Mouse (Mus musculus): ENCODE measurements around the gene Tspan14. TPM values are rescaled to one million over a fixed set of nuclear protein-coding genes. Genes with fewer than 3 reads are reported as not detected.

Tspan14 gene
- polyA plus RNA-seq, 1 experiment from 2014 or later, result 89.3 TPM

- Histone ChIP-seq H3K9me3 (no peaks in the 10 kb centered on the region), H3K36me3 (replicated peaks) (peaks cover 60% of the 10 kb centered on the region), H3K4me3 (no peak overlapping the region), H3K27me3 (ENCODE audit: poor library complexity, severe bottlenecking) (no peaks in the 10 kb centered on the region), H3K4me1 (peaks cover 26% of the 10 kb centered on the region), H3K27ac (no peak overlapping the region)
- no peak for DNase-seq (ENCODE audit: extremely low spot score, low spot score)
- 97% methylated on average over 1 of the region's 1 CpGs for WGBS
Observed at GRCm38 (mm10) chr14:40921241-40921640, 45.4 kb downstream of the Tspan14 start.

- peaks cover 63% of the 10 kb centered on the region for H3K36me3 ChIP-seq (replicated peaks)
- H3K27me3 ChIP-seq (ENCODE audit: poor library complexity, severe bottlenecking), result no peaks in the 10 kb centered on the region
- H3K27ac ChIP-seq, result no peak overlapping the region
- WGBS, result 85% methylated on average over 7 of the region's 7 CpGs
- DNase-seq (ENCODE audit: extremely low spot score, low spot score), result no peak
- H3K4me1 ChIP-seq, result peaks cover 26% of the 10 kb centered on the region
- H3K4me3 ChIP-seq, result no peak overlapping the region
- no peaks in the 10 kb centered on the region for H3K9me3 ChIP-seq
Observed at GRCm38 (mm10) chr14:40919521-40919920, 47.1 kb downstream of the Tspan14 start.

- H3K4me3 ChIP-seq, result no peak overlapping the region
- no peaks in the 10 kb centered on the region for H3K27me3 ChIP-seq (ENCODE audit: poor library complexity, severe bottlenecking)
- H3K36me3 ChIP-seq (replicated peaks), result peaks cover 68% of the 10 kb centered on the region
- no peak for DNase-seq (ENCODE audit: extremely low spot score, low spot score)
- H3K9me3 ChIP-seq, result no peaks in the 10 kb centered on the region
- peaks cover 21% of the 10 kb centered on the region for H3K4me1 ChIP-seq
- H3K27ac ChIP-seq, result 0 out of 2 replicates have a peak overlapping the region, but pooled peaks have one; percentile 26
- WGBS, result 91% methylated on average over 5 of the region's 7 CpGs
Observed at GRCm38 (mm10) chr14:40918477-40918876, 48.1 kb downstream of the Tspan14 start.

- H3K4me3 ChIP-seq, result no peak overlapping the region
- 0 out of 2 replicates have a peak overlapping the region, but pooled peaks have one; percentile 26 for H3K27ac ChIP-seq
- no peaks in the 10 kb centered on the region for H3K9me3 ChIP-seq
- WGBS, result 0% methylated on average over 1 of the region's 1 CpGs
- H3K4me1 ChIP-seq, result peaks cover 21% of the 10 kb centered on the region
- peaks cover 69% of the 10 kb centered on the region for H3K36me3 ChIP-seq (replicated peaks)
- H3K27me3 ChIP-seq (ENCODE audit: poor library complexity, severe bottlenecking), result no peaks in the 10 kb centered on the region
- peak; percentile 88 for DNase-seq (ENCODE audit: extremely low spot score, low spot score)
Observed at GRCm38 (mm10) chr14:40917632-40918031, 49.0 kb downstream of the Tspan14 start.

- Histone ChIP-seq H3K4me1 (peaks cover 21% of the 10 kb centered on the region), H3K36me3 (replicated peaks) (peaks cover 64% of the 10 kb centered on the region), H3K27me3 (ENCODE audit: poor library complexity, severe bottlenecking) (no peaks in the 10 kb centered on the region), H3K27ac (no peak overlapping the region), H3K9me3 (no peaks in the 10 kb centered on the region), H3K4me3 (no peak overlapping the region)
- no peak for DNase-seq (ENCODE audit: extremely low spot score, low spot score)
- WGBS, result 89% methylated on average over 15 of the region's 15 CpGs
Observed at GRCm38 (mm10) chr14:40916667-40917066, 49.9 kb downstream of the Tspan14 start.

GRCm38 (mm10) chr14:40915838-40916237 lies 50.8 kb downstream of the Tspan14 start:
- H3K27ac ChIP-seq, result no peak overlapping the region
- H3K4me3 ChIP-seq, result no peak overlapping the region
- no peaks in the 10 kb centered on the region for H3K27me3 ChIP-seq (ENCODE audit: poor library complexity, severe bottlenecking)
- H3K4me1 ChIP-seq, result peaks cover 21% of the 10 kb centered on the region
- peaks cover 64% of the 10 kb centered on the region for H3K36me3 ChIP-seq (replicated peaks)
- H3K9me3 ChIP-seq, result no peaks in the 10 kb centered on the region
- WGBS, result 93% methylated on average over 8 of the region's 8 CpGs
- DNase-seq (ENCODE audit: extremely low spot score, low spot score), result no peak

GRCm38 (mm10) chr14:40914701-40915100 lies 51.9 kb downstream of the Tspan14 start:
- whole genome bisulfite sequencing, result 91% methylated on average over 3 of the region's 3 CpGs
- peaks cover 68% of the 10 kb centered on the region for H3K36me3 ChIP-seq (replicated peaks)

GRCm38 (mm10) chr14:40913709-40914108 lies 52.9 kb downstream of the Tspan14 start:
- Histone ChIP-seq H3K27ac (no peak overlapping the region), H3K9me3 (no peaks in the 10 kb centered on the region), H3K4me1 (peaks cover 10% of the 10 kb centered on the region), H3K4me3 (no peak overlapping the region), H3K27me3 (ENCODE audit: poor library complexity, severe bottlenecking) (no peaks in the 10 kb centered on the region), H3K36me3 (replicated peaks) (peaks cover 78% of the 10 kb centered on the region)
- WGBS, result 67% methylated on average over 6 of the region's 6 CpGs
- no peak for DNase-seq (ENCODE audit: extremely low spot score, low spot score)

More at GRCm38 (mm10) chr14:40914701-40915100, 51.9 kb downstream of the Tspan14 start:
- no peak for DNase-seq (ENCODE audit: extremely low spot score, low spot score)
- Histone ChIP-seq H3K4me1 (peaks cover 16% of the 10 kb centered on the region), H3K27ac (no peak overlapping the region), H3K27me3 (ENCODE audit: poor library complexity, severe bottlenecking) (no peaks in the 10 kb centered on the region), H3K4me3 (no peak overlapping the region), H3K9me3 (no peaks in the 10 kb centered on the region)

GRCm38 (mm10) chr14:40911529-40911928 lies 55.1 kb downstream of the Tspan14 start:
- DNase-seq (ENCODE audit: extremely low spot score, low spot score), result no peak
- Histone ChIP-seq H3K36me3 (replicated peaks) (peaks cover 93% of the 10 kb centered on the region), H3K4me1 (no peaks in the 10 kb centered on the region)

GRCm38 (mm10) chr14:40908763-40909162 lies 57.8 kb downstream of the Tspan14 start:
- no peaks in the 10 kb centered on the region for H3K27me3 ChIP-seq (ENCODE audit: poor library complexity, severe bottlenecking)
- no peak overlapping the region for H3K4me3 ChIP-seq
- no peak for DNase-seq (ENCODE audit: extremely low spot score, low spot score)
- H3K9me3 ChIP-seq, result no peaks in the 10 kb centered on the region
- WGBS, result 93% methylated on average over 9 of the region's 9 CpGs
- H3K4me1 ChIP-seq, result 0 out of 2 replicates have a peak, but pooled peaks cover 3% of the 10 kb centered on the region
- peaks cover 86% of the 10 kb centered on the region for H3K36me3 ChIP-seq (replicated peaks)
- no peak overlapping the region for H3K27ac ChIP-seq

More at GRCm38 (mm10) chr14:40911529-40911928, 55.1 kb downstream of the Tspan14 start:
- H3K27ac ChIP-seq, result no peak overlapping the region
- H3K9me3 ChIP-seq, result no peaks in the 10 kb centered on the region
- no peaks in the 10 kb centered on the region for H3K27me3 ChIP-seq (ENCODE audit: poor library complexity, severe bottlenecking)
- H3K4me3 ChIP-seq, result no peak overlapping the region

GRCm38 (mm10) chr14:40906770-40907169 lies 59.8 kb downstream of the Tspan14 start:
- WGBS, result 94% methylated on average over 9 of the region's 9 CpGs
- H3K27ac ChIP-seq, result no peak overlapping the region

GRCm38 (mm10) chr14:40905813-40906212 lies 60.8 kb downstream of the Tspan14 start:
- H3K4me1 ChIP-seq, result peaks cover 16% of the 10 kb centered on the region
- no peak overlapping the region for H3K4me3 ChIP-seq
- DNase-seq (ENCODE audit: extremely low spot score, low spot score), result no peak
- 91% methylated on average over 8 of the region's 8 CpGs for WGBS
- H3K27me3 ChIP-seq (ENCODE audit: poor library complexity, severe bottlenecking), result no peaks in the 10 kb centered on the region
- no peaks in the 10 kb centered on the region for H3K9me3 ChIP-seq
- peaks cover 62% of the 10 kb centered on the region for H3K36me3 ChIP-seq (replicated peaks)
- H3K27ac ChIP-seq, result no peak overlapping the region

More at GRCm38 (mm10) chr14:40906770-40907169, 59.8 kb downstream of the Tspan14 start:
- Histone ChIP-seq H3K4me1 (peaks cover 16% of the 10 kb centered on the region), H3K27me3 (ENCODE audit: poor library complexity, severe bottlenecking) (no peaks in the 10 kb centered on the region), H3K4me3 (no peak overlapping the region), H3K36me3 (replicated peaks) (peaks cover 71% of the 10 kb centered on the region), H3K9me3 (no peaks in the 10 kb centered on the region)
- DNase-seq (ENCODE audit: extremely low spot score, low spot score), result no peak

GRCm38 (mm10) chr14:40902307-40903055 lies 64.1 kb downstream of the Tspan14 start:
- WGBS, result 69% methylated on average over 12 of the region's 12 CpGs
- H3K9me3 ChIP-seq, result no peaks in the 10 kb centered on the region
- H3K27me3 ChIP-seq (ENCODE audit: poor library complexity, severe bottlenecking), result no peaks in the 10 kb centered on the region
- H3K27ac ChIP-seq, result 0 out of 2 replicates have a peak overlapping the region, but pooled peaks have one; percentile 11
- no peak for DNase-seq (ENCODE audit: extremely low spot score, low spot score)
- H3K4me3 ChIP-seq, result no peak overlapping the region
- H3K36me3 ChIP-seq (replicated peaks), result peaks cover 28% of the 10 kb centered on the region
- H3K4me1 ChIP-seq, result peaks cover 16% of the 10 kb centered on the region
